24 mouse cellular contexts compared by ENCODE assay signal in the genomic region with DNA sequence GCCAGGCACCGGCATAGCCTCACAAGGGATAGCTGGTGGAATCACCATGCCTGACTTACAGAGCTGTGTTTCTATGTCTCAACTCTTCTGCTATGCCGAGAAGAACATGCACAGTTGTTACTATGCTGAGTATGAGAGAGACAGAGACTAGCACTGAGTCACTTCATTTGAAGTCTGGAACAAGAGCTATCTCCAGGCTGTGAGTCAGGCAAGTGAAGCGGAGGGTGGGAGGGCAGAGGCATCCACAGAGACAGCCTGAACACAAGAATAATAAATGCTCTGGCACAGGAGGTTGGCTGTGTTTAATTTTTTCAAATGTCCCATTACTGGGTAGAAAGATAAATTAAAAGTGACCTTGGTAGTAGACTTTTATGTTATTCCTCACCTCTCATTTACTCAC.
DNase-seq lines count a peak whose midpoint lies in the region; TF ChIP-seq lines count a peak whose summit lies in the region.
"Had no signal": no experiment of that assay in that cellular context is flagged by ENCODE, and none has a peak within 500 bp of the region (broad histone marks: within the 10 kb centered on the region; RNA-seq: fewer than 3 reads in every experiment).

No protein-coding gene starts in this region.

- peak; percentile 30 to 50 for DNase-seq in adrenal gland, adult (ENCODE audit: inconsistent age in 2 of 2, low spot score in 1 of 2)
- DNase-seq in adrenal gland, postnatal 4 days (ENCODE audit: low spot score in 2 of 2) = no peak
- peak; percentile 40 to 55 for DNase-seq in layer of hippocampus, adult 18-20 months (ENCODE audit: low spot score in 2 of 2)
- DNase-seq in layer of hippocampus, adult 9-10 months (ENCODE audit: low spot score) = no peak
- peak; percentile 71 for DNase-seq in right cerebral cortex, adult 18-20 months
- no peak for DNase-seq in right cerebral cortex, postnatal 14 days
- peak; percentile 32 to 61 for DNase-seq in right cerebral cortex, postnatal 36 days (ENCODE audit: low spot score in 2 of 2)
- no peak for DNase-seq in heart, adult 2 months
- DNase-seq: cerebellum, adult 18-20 months; cerebellum, postnatal 25 days; embryo, embryonic 11 days; gastrocnemius, postnatal 25 days; heart, postnatal 4 days; kidney, postnatal 4 days; liver; liver, postnatal 0 days; lung, postnatal 14 days; thymus, adult 2 months had no signal

- no peak for TF ChIP-seq EP300 in heart, adult 2 months (IDR thresholded peaks at IDR 0.05; ENCODE audit: insufficient read depth, low read depth, low read length)

- no peak for TF ChIP-seq POLR2A in heart, adult 2 months (IDR thresholded peaks at IDR 0.05; ENCODE audit: insufficient read depth, low read depth, low read length)

- H3K4me3 ChIP-seq in heart, adult 2 months = no peak overlapping the region
- H3K4me3 ChIP-seq: forebrain, embryonic 15.5 days; heart, embryonic 15.5 days; kidney, embryonic 15.5 days; midbrain, embryonic 13.5 days; neural tube, embryonic 12.5 days; stomach, embryonic 15.5 days had no signal

- no peaks in the 10 kb centered on the region for H3K79me2 ChIP-seq in heart, adult 2 months (replicated peaks; ENCODE audit: control insufficient read depth, insufficient read depth, low read length)

- no peaks in the 10 kb centered on the region for H3K27me3 ChIP-seq in heart, adult 2 months (ENCODE audit: control insufficient read depth, insufficient read depth, low read length)
- H3K27me3 ChIP-seq: forebrain, embryonic 15.5 days; heart, embryonic 15.5 days; kidney, embryonic 15.5 days; midbrain, embryonic 13.5 days; neural tube, embryonic 12.5 days; stomach, embryonic 15.5 days had no signal

- no peak for TF ChIP-seq CTCF in heart, adult 2 months (IDR thresholded peaks at IDR 0.05)

- intact Hi-C loops in heart, adult 2 months (cut with DNase I) = no loop called here

- no peak overlapping the region for H3K27ac ChIP-seq in heart, adult 2 months
- H3K27ac ChIP-seq: forebrain, embryonic 15.5 days; heart, embryonic 15.5 days; kidney, embryonic 15.5 days; midbrain, embryonic 13.5 days; neural tube, embryonic 12.5 days; stomach, embryonic 15.5 days had no signal

- no peak overlapping the region for H3K9ac ChIP-seq in heart, adult 2 months (ENCODE audit: low read depth, low read length)
- H3K9ac ChIP-seq: forebrain, embryonic 15.5 days; heart, embryonic 15.5 days; kidney, embryonic 15.5 days; liver, postnatal 0 days; midbrain, embryonic 13.5 days; neural tube, embryonic 12.5 days; stomach, embryonic 15.5 days had no signal

- no peaks in the 10 kb centered on the region for H3K4me1 ChIP-seq in heart, adult 2 months (ENCODE audit: control insufficient read depth, insufficient read depth, low read length)
- H3K4me1 ChIP-seq: forebrain, embryonic 15.5 days; heart, embryonic 15.5 days; kidney, embryonic 15.5 days; neural tube, embryonic 12.5 days; stomach, embryonic 15.5 days had no signal

- H3K36me3 ChIP-seq in heart, adult 2 months (ENCODE audit: control insufficient read depth, insufficient read depth, low read length) = no peaks in the 10 kb centered on the region
- H3K36me3 ChIP-seq: forebrain, embryonic 15.5 days; heart, embryonic 15.5 days; kidney, embryonic 15.5 days; midbrain, embryonic 13.5 days; neural tube, embryonic 12.5 days; stomach, embryonic 15.5 days had no signal

- 81% methylated on average over 3 of the region's 3 CpGs for WGBS in heart, adult 2 months

Comparison
In these comparisons a context has a peak if more than half of its experiments do, and no peak if none do; other contexts are left out.
1. DNase-seq: peak in adrenal gland, adult (2 of 2), layer of hippocampus, adult 18-20 months (2 of 2), right cerebral cortex, adult 18-20 months (single experiment) and right cerebral cortex, postnatal 36 days (2 of 2); none in adrenal gland, postnatal 4 days (0 of 2), layer of hippocampus, adult 9-10 months (single experiment), right cerebral cortex, postnatal 14 days (single experiment) and heart, adult 2 months (0 of 2).